ENCODE assay signal across 18 mouse cellular contexts in the genomic region with DNA sequence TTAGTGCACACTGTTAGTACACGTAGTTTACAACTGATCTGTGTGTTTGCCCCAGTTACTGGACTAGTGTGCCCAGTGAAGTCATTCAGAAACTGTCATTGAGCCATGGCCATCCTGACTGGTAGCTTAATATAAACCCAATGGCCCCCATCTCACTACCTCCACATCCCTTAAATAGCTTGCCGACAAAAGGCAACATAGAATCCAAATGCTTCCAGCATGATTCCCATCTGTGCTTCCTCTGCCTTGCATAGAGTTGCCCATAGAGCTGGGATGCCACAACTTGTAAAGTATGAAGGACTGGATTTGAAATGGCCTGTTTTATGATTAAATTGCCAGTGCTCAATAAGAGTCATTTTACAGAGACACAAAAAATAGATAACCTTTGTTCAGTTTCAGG.
DNase-seq lines count a peak whose midpoint lies in the region; ATAC-seq lines count a peak whose summit lies in the region.
"Had no signal": no experiment of that assay in that cellular context is flagged by ENCODE, and none has a peak within 500 bp of the region (broad histone marks: within the 10 kb centered on the region; RNA-seq: fewer than 3 reads in every experiment).

No protein-coding gene starts in this region.

- ATAC-seq in forebrain, embryonic 11.5 days (replicated peaks; ENCODE audit: low FRiP score), result no peak
- ATAC-seq: forebrain, embryonic 16.5 days had no signal

- WGBS in forebrain, embryonic 11.5 days, result 92% methylated on average over 2 of the region's 2 CpGs

- no peak overlapping the region for H3K4me3 ChIP-seq in forebrain, embryonic 11.5 days (ENCODE audit: low read depth, low read length)
- H3K4me3 ChIP-seq: embryonic facial prominence, embryonic 12.5 days; forebrain, embryonic 12.5 days; heart, embryonic 13.5 days; hindbrain, embryonic 15.5 days had no signal

- no peaks in the 10 kb centered on the region for H3K4me1 ChIP-seq in forebrain, embryonic 11.5 days (replicated peaks; ENCODE audit: control insufficient read depth, insufficient read depth, low read length)
- H3K4me1 ChIP-seq: embryonic facial prominence, embryonic 12.5 days; forebrain, embryonic 12.5 days; heart, embryonic 13.5 days; hindbrain, embryonic 15.5 days had no signal

- peak; percentile 42 to 58 for DNase-seq in frontal cortex, adult 2 months (ENCODE audit: extremely low spot score in 1 of 2, low spot score in 1 of 2)
- DNase-seq in frontal cortex, postnatal 25 days (ENCODE audit: low spot score in 2 of 2), result no peak
- peak; percentile 28 to 48 for DNase-seq in layer of hippocampus, adult 8-10 months (ENCODE audit: low spot score in 2 of 2)
- no peak for DNase-seq in layer of hippocampus, postnatal 25 days (ENCODE audit: extremely low spot score in 1 of 2, low spot score in 1 of 2)
- DNase-seq in right cerebral cortex, adult 18-20 months, result peak; percentile 34
- no peak for DNase-seq in right cerebral cortex, postnatal 4 days
- no peak for DNase-seq in forebrain, embryonic 11.5 days (ENCODE audit: low spot score)
- DNase-seq: adrenal gland, postnatal 10 days; cerebellum, adult 11-12 months; cerebellum, adult 9-10 months; cerebellum, postnatal 25 days; gastrocnemius, postnatal 14 days; heart, postnatal 36 days had no signal

- no peak overlapping the region for H3K9ac ChIP-seq in forebrain, embryonic 11.5 days (ENCODE audit: low read length)
- H3K9ac ChIP-seq: embryonic facial prominence, embryonic 12.5 days; forebrain, embryonic 12.5 days; heart, embryonic 13.5 days; hindbrain, embryonic 15.5 days had no signal

- H3K9me3 ChIP-seq in forebrain, embryonic 11.5 days (ENCODE audit: control insufficient read depth, low read length), result no peaks in the 10 kb centered on the region
- H3K9me3 ChIP-seq: embryonic facial prominence, embryonic 12.5 days; forebrain, embryonic 12.5 days; heart, embryonic 13.5 days; hindbrain, embryonic 15.5 days had no signal

- no peak overlapping the region for H3K27ac ChIP-seq in forebrain, embryonic 11.5 days (ENCODE audit: low read depth, low read length)
- H3K27ac ChIP-seq: embryonic facial prominence, embryonic 12.5 days; forebrain, embryonic 12.5 days; heart, embryonic 13.5 days; hindbrain, embryonic 15.5 days had no signal

- no peak overlapping the region for H3K4me2 ChIP-seq in forebrain, embryonic 11.5 days (ENCODE audit: low read depth, low read length, severe bottlenecking)
- H3K4me2 ChIP-seq: embryonic facial prominence, embryonic 12.5 days; forebrain, embryonic 12.5 days; heart, embryonic 13.5 days; hindbrain, embryonic 15.5 days had no signal

- no peaks in the 10 kb centered on the region for H3K36me3 ChIP-seq in forebrain, embryonic 11.5 days (ENCODE audit: control insufficient read depth, insufficient read depth, low read length)
- H3K36me3 ChIP-seq: forebrain, embryonic 12.5 days; hindbrain, embryonic 15.5 days had no signal

- no peaks in the 10 kb centered on the region for H3K27me3 ChIP-seq in forebrain, embryonic 11.5 days (ENCODE audit: control insufficient read depth, insufficient read depth, low read length)
- H3K27me3 ChIP-seq: embryonic facial prominence, embryonic 12.5 days; forebrain, embryonic 12.5 days; heart, embryonic 13.5 days; hindbrain, embryonic 15.5 days had no signal

Comparison
In these comparisons a context has a peak if more than half of its experiments do, and no peak if none do; other contexts are left out.
1. DNase-seq: peak in frontal cortex, adult 2 months (2 of 2), layer of hippocampus, adult 8-10 months (2 of 2) and right cerebral cortex, adult 18-20 months (single experiment); none in frontal cortex, postnatal 25 days (0 of 2), layer of hippocampus, postnatal 25 days (0 of 2), right cerebral cortex, postnatal 4 days (single experiment) and forebrain, embryonic 11.5 days (single experiment).